Mouse (Mus musculus) spleen, adult 12 weeks (tissue): ENCODE measurements around the gene Clec9a.

Experiments
- DNase-seq: peaks from one replicate; pipeline ENCODE4 v3.0.0; 2022; ENCODE audit warnings: low spot score

Clec9a gene

DNA sequence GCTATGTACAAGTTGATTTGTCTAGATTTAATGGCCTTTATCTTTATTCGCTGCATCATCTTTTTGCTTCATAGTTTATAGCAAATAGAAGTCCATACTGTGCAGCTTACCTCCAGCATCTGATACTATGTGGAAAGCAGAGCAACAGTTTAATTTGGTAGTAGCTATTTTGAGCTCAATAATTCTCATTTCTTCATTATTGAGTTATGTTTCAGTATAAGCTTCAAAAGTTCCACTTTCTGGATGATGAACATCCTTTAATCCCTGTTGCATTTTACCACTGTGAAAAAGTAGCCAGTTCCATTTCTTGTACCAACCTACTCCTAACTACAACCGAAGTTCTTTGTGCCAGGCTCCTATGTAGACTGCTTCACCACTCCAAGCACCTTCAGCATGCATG is at the start of gene Clec9a:
TSS of gene Clec9a (plus strand) at position 301 of the 400 bp plus-strand sequence.
- DNase-seq, result no peak

DNA sequence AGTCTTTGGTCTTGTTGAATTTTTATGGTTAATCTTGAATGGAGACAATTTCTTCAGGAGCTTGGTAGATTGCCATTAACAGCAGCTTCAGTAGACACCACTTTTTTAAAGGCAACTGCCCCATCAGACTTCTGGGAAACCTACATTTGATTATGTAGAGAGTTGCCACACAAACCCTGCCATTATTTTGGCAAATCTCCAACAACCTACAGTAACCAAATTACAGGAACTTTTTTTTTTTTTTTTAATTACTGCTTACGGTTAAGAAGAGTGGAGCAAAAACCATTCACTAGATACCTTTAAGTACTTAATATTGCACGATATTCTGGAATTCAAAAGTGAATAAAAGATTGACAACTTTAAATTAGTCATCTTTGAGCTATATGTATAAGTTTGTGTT is 49.1 kb upstream of the Clec9a start:
- DNase-seq, result no peak

DNA sequence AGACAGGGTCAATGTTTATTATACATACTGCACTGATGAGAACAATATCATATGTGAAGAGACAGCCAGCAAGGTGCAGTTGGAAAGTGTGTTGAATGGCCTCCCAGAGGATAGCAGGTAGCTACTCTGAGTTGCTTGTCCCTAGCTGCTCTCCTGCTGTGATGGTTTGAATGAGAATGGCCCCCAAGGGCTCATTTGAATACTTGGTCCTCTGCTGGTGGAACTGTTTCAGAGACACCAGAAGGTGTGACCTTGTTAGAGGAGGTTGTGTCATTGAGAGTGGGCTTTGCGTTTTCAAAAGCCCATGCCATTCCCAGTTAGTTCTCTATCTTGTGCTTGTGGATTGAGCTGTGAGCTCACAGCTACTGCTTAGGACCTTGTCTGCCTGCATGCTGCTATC is 44.7 kb upstream of the Clec9a start:
- no peak for DNase-seq

DNA sequence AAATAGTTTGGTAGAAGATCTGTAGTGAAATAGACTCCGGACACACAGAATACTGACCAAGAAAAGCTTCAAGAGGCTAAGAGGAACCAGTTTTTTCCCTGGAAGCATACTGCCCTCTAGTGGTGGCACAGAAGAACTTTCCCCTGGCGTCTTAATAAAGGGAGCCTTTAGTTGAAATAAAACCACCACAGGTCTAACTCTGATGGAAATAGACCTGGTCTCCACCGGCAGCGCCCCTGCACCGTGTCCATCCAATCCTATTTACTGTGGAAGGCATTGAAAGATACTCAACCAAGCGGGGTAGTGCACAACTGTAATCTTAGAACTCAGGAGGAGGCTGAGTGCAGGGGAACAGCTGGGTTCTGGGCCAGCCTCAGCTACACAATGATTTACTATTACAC is 42.7 kb upstream of the Clec9a start:
- peak; percentile 5 for DNase-seq

DNA sequence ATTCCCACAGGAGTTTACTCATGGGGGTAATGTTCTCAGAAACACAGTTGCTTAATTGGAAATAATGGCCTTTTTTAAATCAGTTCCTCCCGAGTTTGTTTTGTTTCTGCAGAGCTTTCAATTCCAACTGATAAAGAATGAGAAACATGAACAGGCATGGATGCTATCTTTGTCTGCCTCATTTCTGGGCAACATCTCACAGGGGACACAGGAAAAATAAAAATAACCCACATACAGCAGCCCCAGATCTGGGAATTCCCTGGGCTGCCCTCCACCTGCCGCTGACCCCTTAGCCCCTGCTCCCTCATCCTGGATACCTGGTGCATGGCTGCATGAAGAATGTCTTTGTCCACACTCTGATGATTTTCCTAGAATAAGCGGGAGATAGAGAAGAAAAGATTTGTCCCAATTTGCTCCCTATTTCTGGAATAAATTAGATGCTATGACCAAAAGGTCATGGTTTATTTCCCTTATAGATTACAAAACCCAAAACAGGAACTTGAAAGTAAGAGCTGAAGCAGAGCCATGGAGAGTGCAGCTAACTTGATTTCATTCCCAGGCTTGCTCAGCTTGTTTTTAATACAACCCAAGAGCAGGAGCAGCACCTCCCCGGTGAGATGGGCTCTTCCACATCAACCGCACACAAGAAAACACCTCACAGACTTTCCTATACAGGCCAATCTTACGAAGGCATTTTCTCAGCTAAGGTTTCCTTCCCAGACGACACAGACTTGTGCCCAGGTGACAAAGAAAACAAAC is 39.1 kb upstream of the Clec9a start:
- DNase-seq, result no peak

DNA sequence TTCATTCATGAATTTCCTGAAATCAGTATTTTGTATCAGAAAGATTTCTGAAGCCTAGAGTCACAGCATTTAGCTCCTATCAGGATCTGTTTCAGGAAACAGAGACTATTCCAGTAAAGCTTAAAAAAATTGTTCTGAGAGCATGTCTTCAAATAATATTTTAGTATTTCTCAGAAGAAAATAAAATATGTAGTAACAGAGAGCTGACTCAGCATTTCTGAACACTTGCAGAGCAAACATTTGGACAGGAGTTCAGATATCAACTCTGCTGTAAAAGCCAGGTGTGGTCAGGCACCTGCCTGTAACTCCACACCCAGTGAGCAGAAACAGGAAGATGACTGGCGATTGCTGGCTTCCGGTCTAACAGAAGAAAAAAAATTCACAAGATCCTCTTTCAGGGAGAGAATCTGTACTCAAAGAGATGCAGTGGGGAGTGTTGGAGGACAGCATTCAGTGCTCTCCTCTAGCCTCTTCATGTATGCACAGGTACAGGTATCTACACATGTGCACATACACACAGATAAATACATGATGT is 33.7 kb upstream of the Clec9a start:
- no peak for DNase-seq

DNA sequence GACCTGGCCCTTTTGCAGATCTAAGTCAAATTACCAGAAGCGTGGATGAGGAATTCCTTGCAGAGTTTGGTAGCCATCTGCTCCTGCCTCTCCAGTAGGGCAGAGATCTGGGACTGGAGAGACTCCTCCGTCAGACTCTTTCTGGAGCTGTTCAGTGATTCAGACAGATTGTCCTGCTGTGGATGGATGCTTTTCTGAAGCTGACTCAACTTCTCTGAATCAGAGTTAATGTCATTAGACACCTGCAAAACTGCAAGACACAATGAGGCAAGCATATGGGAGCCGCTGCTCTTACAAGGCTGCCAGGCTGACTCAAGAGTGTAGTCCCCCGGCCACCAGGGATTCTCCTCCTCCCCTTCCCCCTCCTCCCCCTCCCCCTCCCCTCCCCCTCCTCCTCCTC is 28.2 kb upstream of the Clec9a start:
- no peak for DNase-seq

DNA sequence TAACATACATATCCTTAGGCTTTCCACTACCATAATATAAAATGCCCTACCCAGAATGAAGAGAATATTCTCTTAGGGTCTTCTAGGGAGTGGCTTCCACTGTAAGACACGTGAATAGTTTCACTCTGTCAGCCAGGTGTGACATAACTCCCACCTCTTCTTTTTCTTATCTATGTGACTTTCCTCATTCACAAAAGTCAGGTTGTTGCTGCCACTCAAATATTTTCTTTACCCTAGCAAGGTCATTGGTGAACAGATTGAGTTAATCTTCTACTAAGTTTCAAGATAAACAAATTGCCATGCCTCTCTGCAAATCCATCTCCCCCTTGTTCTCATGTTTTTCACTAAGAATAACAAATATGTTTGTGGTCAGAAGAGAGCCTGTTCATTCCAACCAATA is 26.9 kb upstream of the Clec9a start:
- DNase-seq, result no peak

DNA sequence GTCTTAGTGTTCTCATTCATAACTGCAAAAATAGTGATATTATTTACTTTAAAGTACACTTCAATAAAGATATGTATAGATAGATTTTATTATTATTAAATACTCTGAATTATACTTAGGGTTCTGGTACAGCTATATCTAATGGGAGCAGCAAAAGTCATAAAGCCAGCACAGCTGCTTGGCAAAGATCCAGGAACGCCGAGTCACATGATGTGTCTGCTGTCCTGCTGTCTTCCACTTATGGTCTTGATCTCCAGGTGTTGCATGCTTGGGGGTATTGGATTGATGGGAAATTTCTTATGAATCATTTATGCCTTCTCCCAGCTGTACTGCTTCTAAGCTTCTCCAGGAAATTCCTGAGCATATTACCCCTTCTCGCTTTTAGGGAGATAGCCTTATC is 25.2 kb upstream of the Clec9a start:
- no peak for DNase-seq

DNA sequence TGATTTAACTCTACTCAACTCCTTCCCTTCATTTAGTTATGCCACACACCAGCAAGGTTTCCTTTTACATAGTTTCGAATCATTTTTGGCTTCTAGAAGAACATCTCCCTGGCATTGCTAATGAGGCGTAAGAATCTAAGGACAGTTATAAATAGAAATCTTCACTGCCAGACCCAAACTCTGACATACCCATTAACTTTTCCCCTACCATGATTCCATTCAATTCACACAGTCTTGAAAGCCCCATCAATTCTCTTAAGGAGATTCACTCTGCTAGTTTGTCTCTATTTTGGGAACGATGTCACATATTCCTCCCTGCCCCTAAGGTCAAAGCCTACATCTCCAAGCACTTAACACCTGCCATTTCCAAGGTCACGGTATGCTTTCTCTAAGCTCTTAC is 23.7 kb upstream of the Clec9a start:
- no peak for DNase-seq

DNA sequence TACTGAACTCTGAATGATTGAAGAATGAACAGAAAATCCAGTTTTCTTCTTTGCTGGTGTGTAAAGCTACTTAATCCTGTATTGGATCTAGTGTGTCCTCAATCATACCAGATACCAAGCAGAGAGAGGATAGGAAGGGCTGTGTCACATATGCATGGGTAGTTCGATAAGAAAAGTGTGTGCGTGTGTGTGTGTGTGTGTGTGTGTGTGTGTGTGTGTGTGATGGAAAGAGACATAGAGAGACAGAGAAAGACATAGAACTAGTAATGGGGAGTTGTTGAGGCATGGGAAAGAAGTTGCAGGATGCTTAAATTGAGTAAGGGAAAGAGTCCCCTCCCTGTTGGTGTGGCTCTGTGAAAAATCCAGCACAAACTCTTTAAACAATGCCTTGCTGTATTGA is 22.9 kb upstream of the Clec9a start, which contains the start of gene Clec12b:
TSS of gene Clec12b (minus strand) at position 101 of the 400 bp plus-strand sequence.
- no peak for DNase-seq

DNA sequence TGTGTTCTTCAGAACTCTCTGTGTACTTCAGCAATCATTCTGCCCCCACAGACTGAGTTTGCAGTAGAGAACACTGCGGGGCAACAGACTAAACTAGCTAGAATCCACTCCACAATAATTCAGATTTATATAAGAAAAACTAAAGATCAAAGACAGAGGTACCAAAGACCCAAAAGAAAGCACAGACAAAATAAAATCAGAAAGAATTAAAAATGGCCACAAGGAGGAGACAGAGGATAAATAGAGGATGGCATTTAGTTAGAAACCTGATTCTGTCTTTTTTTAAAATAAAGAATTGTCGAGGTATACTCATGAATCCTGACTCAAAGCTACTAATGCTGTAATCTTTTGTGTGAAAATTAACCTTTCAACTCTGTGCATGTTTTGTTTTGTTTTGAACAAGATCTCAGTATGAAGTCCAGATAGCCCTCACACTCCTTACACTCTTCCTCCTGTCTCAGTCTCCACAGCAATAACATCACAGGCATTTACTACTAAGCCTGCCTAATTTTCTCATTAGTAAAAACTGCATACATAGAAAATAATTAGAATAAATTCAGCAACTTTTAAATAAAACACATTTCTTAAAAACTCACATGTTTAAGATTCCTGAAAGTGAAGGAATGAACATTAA is 15.5 kb upstream of the Clec9a start:
- DNase-seq, result no peak

DNA sequence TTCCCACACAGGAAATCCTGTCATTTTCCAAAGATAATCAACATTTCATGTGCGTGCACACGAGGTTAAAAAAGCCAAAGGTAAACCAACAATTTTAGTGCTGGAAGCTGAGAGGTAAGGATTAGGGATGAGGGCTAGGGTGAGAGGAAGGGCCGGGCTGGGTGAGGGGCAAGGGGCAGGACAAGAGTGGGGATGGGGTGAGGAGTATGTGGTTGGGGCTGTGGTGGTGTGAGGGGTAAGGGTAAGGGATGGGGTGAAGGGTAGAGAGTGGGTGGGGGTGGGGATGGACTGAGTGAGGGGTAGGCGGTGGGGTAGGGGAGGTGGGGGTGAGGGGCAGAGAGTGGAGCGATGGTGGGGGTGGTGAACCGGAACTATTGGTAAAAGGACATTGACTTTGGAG is 14.9 kb upstream of the Clec9a start:
- DNase-seq, result no peak

DNA sequence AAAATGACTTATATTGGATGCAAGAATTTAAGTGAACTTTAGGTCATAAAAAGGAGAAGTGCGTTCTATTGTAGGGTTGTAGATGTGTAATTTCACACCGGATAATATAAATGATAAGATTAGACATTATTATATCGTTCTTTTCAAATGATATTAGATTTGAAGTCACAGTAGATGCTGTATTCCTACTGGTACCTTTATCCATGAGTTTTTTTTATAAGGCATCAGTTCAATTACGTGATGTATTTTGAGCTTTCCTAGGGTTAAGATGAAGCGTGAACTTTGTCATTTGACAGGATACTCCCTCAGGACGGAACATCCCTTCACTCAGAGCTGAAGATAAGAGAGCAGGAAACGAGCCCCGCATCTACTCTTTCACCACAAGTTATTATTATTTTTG is 11.7 kb upstream of the Clec9a start, which contains the start of gene Clec1b:
TSS of gene Clec1b (plus strand) at position 301 of the 400 bp plus-strand sequence.
- DNase-seq, result no peak

DNA sequence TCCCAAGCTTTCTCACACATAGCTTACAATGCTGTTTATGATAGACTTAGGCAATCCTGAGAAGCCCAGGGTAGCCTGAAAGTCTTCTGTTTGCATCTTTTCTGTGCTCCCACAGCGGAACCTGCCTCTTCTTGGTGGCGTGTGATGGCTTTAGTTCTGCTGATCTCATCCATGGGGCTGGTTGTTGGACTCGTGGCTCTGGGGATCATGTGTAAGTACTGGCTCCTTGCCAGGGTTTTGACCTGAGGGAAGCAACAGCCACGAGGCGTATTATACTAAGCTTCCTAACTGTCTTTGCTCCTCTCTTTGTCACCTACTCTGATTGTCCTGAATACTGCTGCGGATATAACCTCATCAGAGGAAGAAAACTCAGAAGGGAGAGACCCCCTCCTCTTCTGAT is 8.7 kb upstream of the Clec9a start:
- DNase-seq, result no peak

DNA sequence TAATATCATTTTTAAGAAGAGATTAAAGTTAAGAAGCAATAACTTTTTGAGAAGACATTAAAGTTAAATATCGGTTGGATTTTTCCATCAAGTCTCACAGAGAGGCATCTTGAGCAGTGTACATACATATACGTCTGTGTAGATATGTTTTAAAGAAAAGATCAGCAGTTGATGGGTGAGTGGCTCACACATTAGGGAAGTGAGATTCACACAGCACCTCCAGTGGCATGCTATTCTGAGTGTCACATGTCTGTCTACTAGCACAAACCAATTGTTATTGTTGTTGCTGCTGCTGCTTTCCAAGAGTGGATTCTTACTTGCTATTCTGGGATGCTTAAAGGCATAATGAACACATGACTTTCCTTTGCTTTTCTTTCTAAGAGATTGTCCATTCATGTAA is 6.3 kb upstream of the Clec9a start:
- DNase-seq, result no peak

DNA sequence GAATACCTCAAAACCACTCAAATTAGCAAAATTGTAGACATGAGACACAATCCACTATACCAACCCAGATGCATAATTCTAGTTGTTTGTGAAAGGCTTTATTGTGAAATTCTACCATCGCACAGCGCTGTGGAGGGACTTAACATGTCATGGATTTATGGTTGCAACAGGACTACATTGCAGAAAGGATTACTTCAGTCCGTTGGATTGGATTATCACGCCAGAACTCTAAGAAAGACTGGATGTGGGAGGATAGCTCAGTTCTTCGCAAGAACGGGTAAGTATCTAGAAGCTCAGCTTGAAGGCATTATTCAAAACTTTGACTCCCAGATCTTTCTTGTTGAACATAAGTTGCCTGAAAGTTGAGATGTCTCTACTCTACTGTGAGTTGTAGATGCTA is 5.3 kb upstream of the Clec9a start:
- no peak for DNase-seq

DNA sequence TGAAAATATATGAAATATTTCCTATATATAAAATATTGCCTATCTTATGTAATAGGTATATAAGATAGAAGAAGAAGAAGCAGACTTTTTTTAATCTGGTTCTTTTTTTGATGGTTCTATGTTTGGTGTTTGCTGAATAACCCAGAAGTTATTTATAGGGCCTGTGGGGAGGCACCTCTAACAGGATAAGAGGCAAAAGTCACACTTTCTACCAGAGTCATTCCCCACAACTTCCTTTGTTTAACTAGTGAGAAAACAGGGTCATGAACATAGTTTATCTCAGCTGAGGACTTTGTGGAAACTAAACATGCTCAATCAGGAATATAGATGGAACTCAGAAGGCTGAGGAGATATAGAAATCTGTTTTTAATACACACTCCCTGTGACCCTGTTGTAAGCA is 2.7 kb upstream of the Clec9a start:
- DNase-seq, result no peak

DNA sequence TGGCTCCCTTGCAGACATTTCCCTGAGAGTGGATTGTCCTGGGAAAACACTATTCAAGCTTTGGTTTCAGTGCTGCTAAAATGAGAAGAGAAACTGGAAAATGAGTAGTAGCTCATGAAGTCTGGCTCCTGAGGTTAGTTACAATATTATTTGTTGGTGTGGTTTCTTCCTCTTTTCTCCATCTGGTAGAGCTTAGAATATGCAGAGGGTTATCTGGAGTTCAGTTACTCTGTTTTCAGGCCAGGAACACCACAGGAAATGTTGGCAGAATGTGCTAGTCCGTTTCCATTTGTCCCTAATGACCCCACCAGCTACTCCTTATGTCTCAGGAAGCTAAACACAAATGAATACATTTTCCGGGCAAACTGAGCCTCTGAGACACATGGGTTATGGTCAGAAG is 1.3 kb upstream of the Clec9a start:
- no peak for DNase-seq

DNA sequence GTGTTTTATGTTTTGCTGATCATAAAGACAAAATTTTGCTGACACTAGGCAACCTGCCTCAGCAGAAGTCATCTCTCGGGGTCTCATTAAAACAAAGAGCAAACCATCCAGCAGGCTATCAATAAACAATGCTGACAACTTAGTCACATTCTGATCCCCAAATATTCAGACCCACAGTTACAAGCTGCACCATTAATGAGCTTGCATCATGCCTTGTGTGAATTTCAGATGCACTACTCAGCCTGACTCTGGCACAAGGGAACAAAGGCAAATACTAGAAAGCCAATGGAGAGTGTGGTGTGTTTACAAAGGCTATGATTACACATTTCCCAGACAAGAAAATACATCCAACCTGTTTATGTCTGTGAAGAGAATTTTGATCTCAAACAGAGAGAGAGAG is 5.5 kb downstream of the Clec9a start:
- DNase-seq, result no peak

DNA sequence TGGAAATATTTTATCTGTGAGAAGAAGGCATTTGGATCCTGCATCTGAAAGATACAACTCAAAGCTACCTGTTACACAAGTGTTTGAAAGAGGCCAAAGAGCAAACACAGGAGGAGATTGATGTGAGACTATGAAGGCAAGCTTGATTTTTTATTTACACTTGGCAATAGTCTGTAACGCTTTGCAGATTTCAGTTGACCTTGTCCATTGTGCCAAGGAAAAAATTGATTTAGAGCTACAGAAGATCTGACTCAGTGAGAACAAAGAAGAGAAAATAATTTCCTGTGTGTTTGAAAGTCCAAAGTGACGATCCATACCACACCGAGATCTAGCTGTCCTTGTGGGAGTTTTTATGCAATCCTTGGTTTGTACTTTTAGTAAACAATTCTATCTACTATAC is 13.6 kb downstream of the Clec9a start:
- no peak for DNase-seq

DNA sequence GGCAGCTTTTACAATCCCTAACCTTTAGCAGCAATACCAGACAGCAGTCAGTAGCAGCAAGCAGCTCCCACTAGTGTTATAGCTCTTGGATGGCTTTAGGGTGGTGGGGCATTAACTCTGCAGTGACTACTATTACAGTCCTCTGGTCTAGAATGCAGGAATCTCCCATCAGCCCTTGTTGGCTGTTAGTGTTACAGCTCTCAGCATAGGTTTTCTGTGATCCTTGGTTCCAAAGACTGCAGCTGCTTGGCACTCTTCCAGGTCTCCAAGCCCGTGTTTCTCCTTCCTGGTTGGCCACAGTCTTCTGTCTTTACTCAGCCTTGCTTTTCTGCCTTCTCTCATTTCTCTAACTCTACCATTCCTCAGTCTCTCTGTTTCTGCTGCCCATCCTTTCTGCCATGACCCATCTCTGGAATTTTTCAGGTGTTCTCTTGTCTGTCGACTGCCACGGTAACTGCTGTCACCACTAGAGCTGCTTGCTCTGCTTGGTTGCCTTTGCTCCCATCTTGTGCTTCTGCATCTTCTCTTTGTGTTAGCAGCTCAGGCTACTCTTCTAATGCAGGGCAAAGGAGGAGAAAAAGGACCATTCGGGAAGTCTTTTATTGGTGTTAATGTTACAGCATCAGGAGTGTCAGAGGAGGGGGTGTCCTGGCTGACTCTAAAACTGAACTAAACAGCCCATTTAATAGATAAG is 14.5 kb downstream of the Clec9a start:
- no peak for DNase-seq

DNA sequence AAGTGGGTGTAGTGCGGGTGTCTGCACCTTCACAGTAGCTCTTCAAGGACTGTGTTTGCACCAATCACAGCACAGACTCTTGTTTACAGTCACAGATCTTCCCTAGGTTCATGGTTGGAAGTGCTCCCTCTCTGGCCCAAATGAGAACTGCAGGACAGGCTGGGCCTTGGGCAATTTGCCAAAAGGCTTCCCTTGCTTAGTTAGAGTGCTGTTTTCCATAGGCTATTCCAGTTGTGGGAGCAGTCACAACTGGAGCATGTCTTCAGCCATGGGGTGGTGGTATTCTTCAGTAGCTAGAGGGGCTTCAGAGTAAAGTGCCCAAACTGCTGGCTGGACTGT is 15.0 kb downstream of the Clec9a start:
- DNase-seq, result peak; percentile 44
